Mouse (Mus musculus) gastrocnemius, adult 18-20 months (tissue): Measurements from ENCODE around the gene Casr. TPM values are rescaled to one million over a fixed set of nuclear protein-coding genes. Genes with fewer than 3 reads are reported as not detected.

Source experiments
- DNase-seq: peaks from one replicate; pipeline ENCODE4 v3.0.0; 2021; ENCODE audit warnings: low spot score
- total RNA-seq, 2 experiments: library from RNA; stranded (reverse); gene quantifications; 2 replicates each; pipeline ENCODE4 v1.2.3; 2021

Casr gene
- total RNA-seq, 2 experiments from 2014 or later: 5.4 to 9.7 TPM

DNA sequence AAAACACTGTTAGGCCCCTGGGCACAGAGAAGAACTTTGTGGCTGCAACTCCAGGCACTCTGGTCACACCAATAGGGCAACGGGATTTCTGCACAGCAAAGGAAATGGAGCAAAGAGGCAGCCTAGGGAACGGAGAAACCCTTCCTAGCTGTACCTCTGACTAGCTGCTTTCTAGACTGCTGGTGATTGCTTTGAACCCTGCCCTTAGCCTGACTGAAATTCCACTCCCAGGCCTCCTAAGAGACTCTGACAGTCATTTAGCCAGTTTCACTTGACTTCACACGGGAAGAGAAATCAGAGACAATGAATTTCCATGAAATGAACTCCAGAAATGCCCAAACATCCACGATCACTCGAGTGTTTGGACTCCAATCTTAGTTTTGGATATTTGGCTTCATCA lies 38.8 kb downstream of the Casr start:
- no peak for DNase-seq

DNA sequence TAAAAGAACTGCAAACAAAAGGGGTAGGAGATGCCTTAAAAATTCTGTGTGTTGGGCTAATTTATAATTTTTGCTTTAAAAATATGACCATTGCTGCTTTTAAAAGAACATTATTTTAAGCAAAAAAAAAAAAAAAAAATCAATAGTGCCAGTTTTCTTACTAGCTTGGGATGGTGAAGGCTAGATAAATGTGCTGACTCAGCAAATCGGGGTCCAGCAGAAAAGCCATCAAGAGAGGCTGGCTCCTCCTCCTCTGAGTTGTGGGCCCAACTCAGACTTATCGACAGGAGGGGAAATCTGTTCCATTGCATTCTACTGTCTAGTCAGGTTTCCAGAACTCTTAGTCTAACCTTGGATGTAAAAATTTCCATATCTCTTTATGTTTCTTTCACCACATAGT lies 45.6 kb downstream of the Casr start:
- DNase-seq: no peak

DNA sequence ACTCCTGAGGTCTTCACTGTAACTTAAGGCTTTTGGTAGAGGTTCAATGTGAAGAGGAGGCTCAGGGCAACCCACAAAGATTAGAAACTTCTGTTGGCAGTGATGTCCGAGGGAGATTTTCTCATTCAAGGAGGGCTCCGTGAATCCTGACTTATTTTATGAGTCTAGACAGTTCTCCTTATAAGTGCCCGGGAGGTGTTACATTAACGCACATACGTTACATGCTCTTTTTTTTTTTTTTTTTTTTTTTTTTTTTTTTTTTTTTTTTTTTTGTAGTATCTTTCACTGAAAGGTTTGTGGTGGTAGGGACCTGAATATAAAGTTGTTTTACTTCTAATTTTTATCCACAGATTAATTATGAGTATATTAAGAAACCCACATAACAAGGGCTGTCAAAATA lies 54.6 kb downstream of the Casr start:
- DNase-seq: no peak

DNA sequence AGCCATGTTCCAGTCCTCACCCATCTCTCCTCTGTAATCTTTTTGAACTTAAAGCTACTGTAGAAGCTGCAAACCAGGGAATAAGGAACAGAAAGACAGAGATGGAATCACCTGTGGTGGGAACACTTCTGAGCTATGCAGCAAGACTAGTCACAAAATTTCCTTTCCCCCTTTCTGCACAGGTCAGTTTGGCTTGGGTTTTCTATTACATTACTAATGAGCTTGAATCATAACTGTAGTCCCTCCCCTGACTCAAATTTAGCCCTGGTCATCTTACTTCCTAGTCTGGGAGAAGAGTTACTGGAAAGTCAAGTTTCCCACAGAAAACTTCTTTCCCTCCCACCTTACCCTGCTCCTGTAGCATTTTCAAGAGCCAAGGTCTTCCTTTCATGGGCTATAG lies 55.1 kb downstream of the Casr start:
- DNase-seq: no peak

DNA sequence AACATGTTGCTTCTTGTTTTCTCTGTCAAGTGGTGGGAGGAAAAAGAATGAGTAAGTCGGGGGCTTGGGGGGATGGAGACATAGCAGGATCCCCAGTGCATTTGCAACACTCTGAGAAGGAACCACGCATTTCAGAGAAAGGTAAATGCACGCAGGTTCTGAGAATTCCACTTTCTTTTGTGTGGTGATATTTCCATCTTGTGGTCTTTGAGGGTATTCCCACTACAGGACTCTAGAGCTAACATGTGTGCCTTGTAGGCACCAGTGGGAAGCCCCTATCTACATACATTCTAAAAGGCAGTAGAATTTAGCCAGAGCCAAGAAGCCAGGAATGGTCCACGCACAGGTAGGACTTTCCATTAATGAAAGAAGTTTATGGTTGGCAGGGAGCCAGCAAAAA lies 56.0 kb downstream of the Casr start:
- no peak for DNase-seq

DNA sequence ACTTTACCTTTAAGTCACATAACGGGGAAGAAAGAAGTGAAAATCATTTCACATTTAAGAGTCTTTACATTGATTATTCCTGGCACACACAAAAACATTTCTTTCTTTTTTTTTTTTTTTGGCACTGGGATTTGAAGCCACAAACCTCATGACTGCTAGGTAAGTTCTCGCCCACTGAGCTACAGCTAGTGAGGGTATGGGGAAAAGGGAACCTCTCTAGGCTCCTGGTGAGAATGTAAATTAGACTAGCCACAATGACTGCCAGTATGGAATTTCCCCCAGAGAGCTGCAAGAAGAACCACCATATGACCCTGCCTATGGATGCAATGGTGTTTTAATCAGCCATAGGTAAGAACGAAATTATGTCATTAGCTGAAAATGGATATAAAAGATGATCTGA lies 56.8 kb downstream of the Casr start:
- no peak for DNase-seq

DNA sequence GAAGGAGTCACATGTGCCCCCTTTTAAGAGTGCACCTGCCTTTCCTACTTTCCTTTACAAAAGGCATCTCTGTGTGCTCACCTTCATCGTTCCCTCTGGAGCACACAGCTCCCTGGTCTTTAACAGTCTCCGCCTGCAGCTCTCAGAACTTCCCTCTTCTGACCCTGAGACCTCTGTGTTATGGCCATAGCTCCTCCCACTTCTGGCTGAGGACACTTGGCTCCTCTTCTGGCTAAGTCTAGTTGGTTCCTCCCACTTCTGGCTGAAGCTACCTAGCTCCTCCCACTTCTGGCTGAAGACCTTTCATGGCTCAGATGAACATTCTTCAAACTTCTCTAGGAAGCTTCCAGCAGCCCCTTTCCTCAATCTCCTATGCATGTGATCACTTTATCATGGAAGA lies 59.7 kb downstream of the Casr start:
- DNase-seq: no peak

DNA sequence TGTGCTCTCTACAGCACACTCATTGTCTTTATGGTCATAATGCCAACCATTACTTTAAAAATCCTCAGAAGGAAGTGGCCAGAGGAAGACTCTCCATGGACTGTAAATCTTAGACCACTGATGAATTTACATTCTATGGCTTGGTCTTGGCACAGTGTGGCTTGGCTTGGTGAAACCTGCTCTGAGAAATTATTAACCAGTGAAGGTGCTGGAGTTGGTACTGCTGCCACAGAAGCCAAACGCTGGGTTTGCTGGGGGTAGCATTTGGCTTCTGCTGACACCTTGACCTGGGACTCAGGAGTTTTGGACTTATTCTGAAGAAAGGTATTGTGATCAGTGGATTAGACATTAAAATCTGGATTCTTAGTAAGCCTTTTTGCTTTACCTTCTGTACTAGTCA lies 69.5 kb downstream of the Casr start:
- no peak for DNase-seq

DNA sequence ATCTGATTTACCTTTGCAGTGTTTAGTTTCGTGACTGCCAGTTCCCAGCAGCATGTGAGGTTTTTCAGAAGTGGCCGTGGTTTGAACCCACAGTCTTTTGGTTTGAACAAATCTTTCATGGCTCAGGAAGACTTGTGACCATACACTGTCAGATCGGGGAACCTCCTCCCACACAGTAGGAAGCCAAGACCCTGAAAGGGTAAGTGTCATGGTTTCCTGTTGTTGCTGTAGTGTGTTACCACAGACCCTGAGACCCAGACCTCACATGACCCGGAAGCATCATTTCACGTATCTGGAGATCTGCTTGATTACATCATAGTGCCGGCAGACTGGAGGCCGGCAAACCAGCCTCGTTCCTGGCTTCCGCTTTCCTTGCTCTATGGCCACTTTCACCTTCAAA lies 85.1 kb downstream of the Casr start:
- no peak for DNase-seq

DNA sequence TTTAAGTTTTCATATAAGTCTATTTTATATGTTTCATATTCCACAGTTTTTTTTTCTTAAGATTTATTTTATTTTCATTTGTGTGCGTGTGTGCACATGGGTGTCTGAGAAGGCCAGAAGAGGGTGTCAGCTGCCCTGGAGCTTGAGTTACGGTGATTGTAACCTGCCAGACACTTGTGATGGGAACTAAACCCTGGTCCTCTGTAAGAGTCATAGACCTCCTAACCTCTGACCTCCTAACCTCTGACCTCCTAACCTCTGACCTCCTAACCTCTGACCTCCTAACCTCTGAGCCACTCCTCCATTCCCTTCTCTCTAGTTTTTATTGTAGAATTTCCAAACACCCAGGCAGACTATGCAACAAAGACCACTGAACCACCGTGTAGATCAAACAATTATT lies 86.4 kb downstream of the Casr start:
- no peak for DNase-seq

DNA sequence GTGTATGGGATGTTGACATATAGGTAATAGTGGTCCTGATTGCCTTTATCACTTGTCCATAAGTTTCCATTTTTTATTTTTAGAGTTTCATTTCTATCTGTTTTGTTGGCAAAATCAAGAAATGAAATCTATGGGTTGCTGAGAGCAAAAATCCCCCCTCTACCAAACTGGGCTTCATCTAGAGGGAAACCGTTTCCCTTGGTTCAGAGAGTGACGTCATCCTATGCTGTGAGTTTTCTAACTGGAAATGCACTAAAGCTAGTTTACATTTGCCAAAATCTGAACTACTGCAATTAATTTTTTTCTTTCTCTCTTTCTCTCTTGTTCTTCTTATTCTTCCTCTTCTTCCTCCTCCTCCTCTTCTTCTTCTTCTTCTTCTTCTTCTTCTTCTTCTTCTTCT lies 87.1 kb downstream of the Casr start:
- DNase-seq: no peak

DNA sequence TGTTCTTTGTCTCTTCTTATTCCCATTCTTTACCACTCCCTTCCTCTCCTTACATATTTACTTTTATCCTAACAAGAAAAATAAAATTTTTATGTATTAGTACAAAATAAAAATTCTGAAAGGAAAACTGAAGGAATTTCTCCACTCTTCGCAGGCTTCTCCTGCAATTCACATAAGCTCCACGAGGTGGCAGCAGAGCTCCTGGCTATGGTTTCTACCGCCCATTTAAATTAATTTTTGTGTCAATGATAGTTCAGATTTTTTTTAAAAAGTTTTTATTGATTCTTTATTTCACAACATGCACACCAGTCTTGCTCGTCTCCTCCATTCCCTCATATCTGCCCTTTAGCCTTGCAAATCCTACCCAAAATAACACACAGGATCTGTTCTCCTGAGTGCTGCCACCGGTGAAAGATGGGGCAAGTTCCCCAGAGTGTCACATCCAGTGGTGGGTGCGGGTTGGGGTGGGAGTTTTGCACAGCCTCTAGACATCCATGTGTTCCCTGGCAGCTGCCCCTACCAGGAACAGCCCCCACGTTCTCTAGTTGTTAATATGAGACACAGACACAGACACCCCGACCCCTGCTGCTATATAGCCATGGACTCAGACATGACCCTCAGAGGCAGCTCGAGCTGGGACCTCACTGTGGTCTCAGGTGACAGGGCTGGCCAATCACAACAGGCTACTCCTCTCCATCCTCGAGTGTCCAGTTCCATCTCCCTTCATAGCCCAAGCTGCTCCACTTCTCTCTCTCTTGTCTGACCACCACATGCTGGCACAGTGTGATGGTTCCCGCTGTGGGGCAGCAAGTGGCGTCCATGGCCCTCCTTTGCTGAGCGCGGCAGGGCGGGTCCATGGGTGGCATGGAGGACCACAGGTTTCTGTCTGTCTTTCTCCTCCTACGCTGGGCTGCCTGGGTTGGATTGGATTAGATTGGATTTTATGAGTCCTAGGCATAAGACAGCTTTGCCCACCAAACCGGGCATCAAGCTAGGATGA lies 88.4 kb downstream of the Casr start:
- peak; percentile 19 for DNase-seq

DNA sequence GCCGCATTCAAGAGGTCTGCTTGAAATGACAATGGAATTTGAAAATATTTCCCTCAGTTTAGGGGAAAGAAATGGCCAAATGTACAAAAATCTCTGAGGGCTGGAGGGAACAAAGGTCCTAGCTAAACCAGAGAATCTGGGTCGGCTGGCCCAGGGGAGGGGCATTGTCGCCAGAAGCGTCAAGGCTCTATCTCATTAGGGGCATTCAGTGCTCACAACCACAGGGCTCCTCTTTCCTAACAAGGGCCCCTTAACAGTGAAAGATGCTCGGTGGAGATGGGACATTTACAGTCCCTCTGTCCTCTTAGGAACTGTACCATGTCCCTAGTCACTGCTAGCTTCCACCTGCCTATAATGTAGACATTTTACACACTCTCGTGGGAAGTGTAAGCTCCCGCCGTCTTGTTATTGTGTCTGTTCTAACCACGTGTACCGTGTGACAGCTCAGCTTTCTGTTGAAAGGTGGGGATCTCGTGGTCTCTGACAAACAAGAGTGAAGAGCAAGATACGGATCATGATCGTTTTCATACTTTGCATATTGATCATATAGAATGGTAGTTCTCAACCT lies 90.8 kb downstream of the Casr start:
- no peak for DNase-seq

DNA sequence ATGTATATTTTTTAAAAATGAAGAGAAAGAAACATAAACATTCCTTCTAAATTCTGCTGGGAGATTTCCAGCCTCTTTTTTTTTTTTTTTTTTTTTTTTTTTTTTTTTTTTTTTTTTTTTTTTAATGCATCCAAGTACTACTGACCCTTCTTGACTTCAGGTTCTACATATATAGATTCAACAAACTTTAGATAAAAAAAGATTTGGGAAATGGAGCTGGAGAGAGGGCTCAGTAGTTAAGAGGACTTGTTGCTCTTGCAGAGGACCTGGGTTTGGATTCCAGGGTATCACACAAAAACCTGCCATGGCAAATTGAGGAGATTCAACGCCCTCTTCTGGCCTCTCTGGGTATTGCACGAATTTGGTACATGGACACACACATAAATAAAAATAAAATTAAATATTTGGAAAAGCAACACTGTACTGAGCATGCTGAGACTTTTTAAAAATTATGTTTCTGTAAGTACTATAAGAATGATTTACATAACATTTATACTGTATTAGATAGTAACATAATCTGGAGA lies 91.9 kb downstream of the Casr start:
- no peak for DNase-seq

DNA sequence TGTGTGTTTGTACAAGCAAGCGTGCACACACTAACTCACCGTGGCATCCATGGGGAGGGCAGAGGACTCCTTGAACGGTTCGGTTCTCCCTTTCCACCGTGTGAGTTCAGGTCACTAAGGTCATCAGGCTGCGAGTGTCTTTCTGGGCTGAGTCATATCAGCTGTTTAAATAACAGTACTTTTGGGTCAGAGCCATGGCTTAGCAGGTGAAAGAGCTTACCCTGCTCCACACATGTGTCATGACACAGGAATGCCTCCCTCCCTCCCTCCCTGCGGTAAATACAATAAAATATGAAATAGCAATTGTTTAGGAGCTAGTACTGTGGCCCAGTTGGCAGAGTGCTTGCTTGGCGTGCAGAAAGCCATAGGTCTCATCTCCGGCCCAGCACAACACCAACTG lies 92.6 kb downstream of the Casr start:
- no peak for DNase-seq

DNA sequence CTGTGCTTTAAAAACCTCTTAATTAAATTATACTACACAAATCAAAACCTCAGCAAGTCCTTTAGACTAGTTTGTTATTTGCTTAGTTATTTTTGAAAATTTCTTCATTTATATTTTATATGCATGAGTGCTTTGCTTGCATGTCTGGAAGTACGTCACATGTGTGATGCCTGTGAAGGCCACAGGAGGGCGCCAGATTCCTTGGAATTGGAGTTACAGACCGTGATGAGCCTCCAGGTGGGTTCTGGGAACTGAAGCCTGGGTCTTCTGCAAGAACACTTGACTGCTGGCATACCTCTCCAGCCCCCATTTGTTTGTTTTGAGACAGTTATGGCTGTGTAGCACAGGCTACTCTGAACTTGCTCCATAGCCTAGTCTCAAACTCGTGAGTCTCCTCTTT lies 93.1 kb downstream of the Casr start:
- no peak for DNase-seq

DNA sequence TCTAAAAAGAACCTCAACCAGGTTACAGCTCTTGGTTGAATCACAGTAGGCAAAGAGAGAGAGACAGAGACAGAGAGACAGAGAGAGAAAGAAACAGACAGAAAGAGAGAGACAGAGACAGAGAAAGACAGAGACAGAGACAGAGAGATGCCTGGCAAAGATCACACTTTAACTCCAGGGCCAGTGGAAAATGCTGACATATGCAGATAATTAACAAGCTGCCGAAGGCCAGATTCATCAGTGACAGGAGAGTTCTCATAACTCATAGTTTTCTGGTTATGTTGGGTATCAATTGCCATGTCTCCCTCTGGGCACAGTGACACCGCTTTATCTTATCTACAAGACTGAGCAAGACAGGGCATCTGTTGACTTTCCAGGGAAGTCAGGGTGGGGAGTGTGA lies 94.0 kb downstream of the Casr start:
- DNase-seq: no peak

DNA sequence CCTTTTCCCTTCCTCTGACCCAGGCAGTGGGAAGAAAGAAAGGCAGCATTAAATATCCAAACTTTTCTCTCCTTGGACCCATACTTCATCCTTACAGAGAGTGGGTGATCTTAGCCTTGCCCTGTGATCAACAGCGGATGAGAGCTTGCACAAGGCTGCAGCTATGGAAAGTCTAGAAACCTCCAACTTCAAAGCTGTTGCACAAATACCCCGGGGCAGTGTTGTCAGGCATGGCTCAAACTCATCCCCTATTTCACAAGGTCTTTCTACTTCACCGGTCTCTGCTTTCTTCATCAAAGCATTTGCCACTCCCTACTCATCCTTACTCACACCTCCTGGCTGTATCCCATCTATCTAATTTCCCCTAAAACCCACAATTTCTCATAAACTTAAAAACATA lies 96.5 kb downstream of the Casr start:
- no peak for DNase-seq

DNA sequence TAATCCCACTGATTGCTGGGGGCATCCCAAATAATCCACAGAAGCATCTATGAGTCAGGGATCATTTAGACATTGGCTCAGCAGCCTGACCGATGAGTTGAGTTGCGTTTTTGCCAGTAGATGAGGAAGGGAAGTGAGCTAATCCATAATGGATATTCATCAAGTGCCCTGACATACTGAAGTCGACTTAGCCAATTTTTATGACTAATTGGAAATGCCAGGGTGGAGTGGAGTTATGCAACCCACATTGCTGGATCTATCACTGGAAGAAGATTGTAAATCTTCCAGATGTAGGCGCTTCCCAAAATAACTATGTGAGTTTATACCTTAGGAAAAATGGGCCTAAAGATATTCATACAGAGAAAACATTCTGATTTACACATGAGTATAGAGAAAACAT lies 97.9 kb downstream of the Casr start:
- no peak for DNase-seq

DNA sequence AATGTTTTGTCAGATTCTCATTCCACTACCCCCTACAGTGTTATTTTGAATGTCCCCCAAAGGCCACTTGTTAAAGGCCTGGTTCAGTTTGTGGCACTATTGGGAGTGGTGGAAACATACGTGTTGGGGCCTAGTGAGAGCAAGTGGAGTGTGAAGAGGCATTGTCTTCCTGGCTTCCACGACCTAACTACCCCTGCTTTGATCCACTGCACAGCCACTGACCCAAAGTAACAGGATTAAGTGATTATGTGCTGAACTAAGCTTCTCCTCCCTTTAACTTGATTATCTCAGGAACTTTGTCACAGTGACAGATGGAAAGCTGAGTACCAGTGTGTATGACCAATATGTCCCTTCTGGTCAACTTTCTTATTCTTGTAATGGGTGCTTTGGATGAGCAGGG lies 101.5 kb downstream of the Casr start:
- no peak for DNase-seq

DNA sequence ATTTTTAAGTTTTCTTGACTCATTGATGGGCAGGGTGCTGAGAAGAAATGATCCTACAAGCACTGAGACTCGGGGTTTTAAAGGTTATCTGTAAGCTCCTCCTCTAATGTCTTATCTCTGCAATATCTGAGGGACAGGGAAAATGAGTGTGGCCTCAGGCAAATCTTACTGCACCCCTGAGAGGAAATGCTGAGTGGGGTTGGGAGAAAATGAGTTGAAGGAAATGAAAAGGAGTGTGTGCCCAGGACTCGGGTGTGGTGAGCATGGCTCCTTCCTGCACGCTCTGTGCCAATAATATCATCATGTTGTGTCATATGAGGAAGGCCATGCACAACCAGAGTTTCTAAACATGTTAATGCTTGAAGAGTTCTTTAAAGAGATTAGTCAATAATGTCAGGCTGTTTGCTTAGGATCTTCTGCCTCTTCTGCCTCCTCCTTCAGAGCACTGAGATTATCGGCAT lies 106.6 kb downstream of the Casr start, which contains the start of gene Stfa3:
Gene Stfa3 (minus strand): TSS at position 51 of the 461 bp plus-strand sequence.
- no peak for DNase-seq
